Mouse (Mus musculus) heart, embryonic 13.5 days (tissue): ENCODE measurements around the gene A030005K14Rik. TPM values are rescaled to one million over a fixed set of nuclear protein-coding genes. Genes with fewer than 3 reads are reported as not detected.

Experiments used
- ATAC-seq: fragments of 200-750 bp; cut with Nextera tagmentation; 2 replicates; pipeline ENCODE4 v1.8.0; 2017; ENCODE audit warnings: moderate TSS enrichment; ENCODE audit not compliant: insufficient number of reproducible peaks, low FRiP score, low TSS enrichment; ENCODE audit errors: extremely low read depth
- H3K27ac ChIP-seq: fragments of 300-500 bp; sonication (generic); replicated peaks from 2 replicates; pipeline ENCODE4 v1.5.1; 2015; ENCODE audit warnings: moderate library complexity, mild to moderate bottlenecking, inconsistent platforms
- H3K27me3 ChIP-seq: fragments of 300-500 bp; sonication (generic); replicated peaks from 2 replicates; pipeline ENCODE4 v1.6.1; 2015; ENCODE audit warnings: mild to moderate bottlenecking, inconsistent platforms
- H3K36me3 ChIP-seq: fragments of 300-500 bp; sonication (generic); 2 replicates; pipeline ENCODE4 v1.6.1; 2015; ENCODE audit warnings: mild to moderate bottlenecking, inconsistent platforms
- H3K4me1 ChIP-seq: fragments of 300-500 bp; sonication (generic); 2 replicates; pipeline ENCODE4 v1.6.1; 2015; ENCODE audit warnings: inconsistent platforms
- H3K4me2 ChIP-seq: fragments of 300-500 bp; sonication (generic); 2 replicates; pipeline ENCODE4 v1.6.1; 2015; ENCODE audit warnings: inconsistent platforms, mild to moderate bottlenecking, moderate library complexity
- H3K4me3 ChIP-seq: fragments of 300-500 bp; sonication (generic); 2 replicates; pipeline ENCODE4 v1.5.1; 2015; ENCODE audit warnings: moderate library complexity, mild to moderate bottlenecking, inconsistent platforms
- H3K9ac ChIP-seq: fragments of 300-500 bp; sonication (generic); 2 replicates; pipeline ENCODE4 v1.6.1; 2015; ENCODE audit warnings: inconsistent platforms, mild to moderate bottlenecking, moderate library complexity
- H3K9me3 ChIP-seq: fragments of 300-500 bp; sonication (generic); 2 replicates; pipeline ENCODE4 v1.6.1; 2016; ENCODE audit warnings: inconsistent platforms
- WGBS: fragments of 180-500 bp; shearing (Covaris S2); methylation state at CpG from one replicate; pipeline ENCODE4 v1.1.7; 2015; ENCODE audit warnings: mixed read lengths; 5-methylcytosine and 5-hydroxymethylcytosine counted together
- polyA plus RNA-seq: library from polyadenylated mRNA; unstranded; fragments of >200 nt; fragmentation: Nextera tagmentation; extraction: Ambion mirVana; gene quantifications from 2 replicates; pipeline ENCODE4 v1.2.1, GENCODE M21; 2015

Gene A030005K14Rik
- polyA plus RNA-seq, 1 experiment from 2014 or later, result not detected

GRCm38 (mm10) chr1:83075526-83076189 is 16.5 kb upstream of the A030005K14Rik start:
- ATAC-seq, result no peak
- WGBS, result 39% methylated on average over 15 of the region's 15 CpGs
- no peaks in the 10 kb centered on the region for H3K27me3 ChIP-seq
- H3K4me3 ChIP-seq, result peak overlapping the region; percentile 42
- H3K27ac ChIP-seq, result no peak overlapping the region
- no peaks in the 10 kb centered on the region for H3K9me3 ChIP-seq
- H3K4me2 ChIP-seq, result peak overlapping the region; percentile 62
- 0 out of 2 replicates have a peak, but pooled peaks cover 3% of the 10 kb centered on the region for H3K4me1 ChIP-seq
- 0 out of 2 replicates have a peak overlapping the region, but pooled peaks have one; percentile 45 for H3K9ac ChIP-seq
- H3K36me3 ChIP-seq, result no peaks in the 10 kb centered on the region

GRCm38 (mm10) chr1:83067205-83067604 is 8.0 kb upstream of the A030005K14Rik start:
- WGBS, result 78% methylated on average over 10 of the region's 10 CpGs
- Histone ChIP-seq H3K27ac (no peak overlapping the region), H3K9me3 (no peaks in the 10 kb centered on the region), H3K9ac (no peak overlapping the region), H3K4me2 (no peak overlapping the region), H3K27me3 (no peaks in the 10 kb centered on the region), H3K36me3 (no peaks in the 10 kb centered on the region), H3K4me1 (no peaks in the 10 kb centered on the region), H3K4me3 (no peak overlapping the region)
- ATAC-seq, result no peak

- H3K4me2 ChIP-seq, result no peak overlapping the region
- no peaks in the 10 kb centered on the region for H3K4me1 ChIP-seq
- H3K4me3 ChIP-seq, result no peak overlapping the region
- no peak for ATAC-seq
- no peak overlapping the region for H3K27ac ChIP-seq
- H3K27me3 ChIP-seq, result no peaks in the 10 kb centered on the region
- no peak overlapping the region for H3K9ac ChIP-seq
- no peaks in the 10 kb centered on the region for H3K36me3 ChIP-seq
- WGBS, result 89% methylated on average over 4 of the region's 4 CpGs
- no peaks in the 10 kb centered on the region for H3K9me3 ChIP-seq
Measured at GRCm38 (mm10) chr1:83066577-83066976, 7.4 kb upstream of the A030005K14Rik start.

- Histone ChIP-seq H3K4me2 (no peak overlapping the region), H3K36me3 (no peaks in the 10 kb centered on the region), H3K4me1 (peaks cover 10% of the 10 kb centered on the region), H3K27me3 (no peaks in the 10 kb centered on the region), H3K27ac (no peak overlapping the region), H3K4me3 (no peak overlapping the region), H3K9me3 (no peaks in the 10 kb centered on the region), H3K9ac (no peak overlapping the region)
- ATAC-seq, result no peak
- 22% methylated on average over 3 of the region's 3 CpGs for WGBS
Measured at GRCm38 (mm10) chr1:83064851-83065250, 5.7 kb upstream of the A030005K14Rik start.

- no peak for ATAC-seq
- Histone ChIP-seq H3K27me3 (no peaks in the 10 kb centered on the region), H3K4me1 (peaks cover 18% of the 10 kb centered on the region), H3K9ac (no peak within 1 kb of the TSS), H3K4me2 (no peak within 1 kb of the TSS), H3K9me3 (no peaks in the 10 kb centered on the region), H3K27ac (no peak within 1 kb of the TSS; the same call in 1 of the 2 replicates), H3K4me3 (no peak within 1 kb of the TSS), H3K36me3 (no peaks in the 10 kb centered on the region)
- WGBS, result 73% methylated on average over 4 of the region's 4 CpGs
Measured at GRCm38 (mm10) chr1:83060643-83061042, 1.5 kb upstream of the A030005K14Rik start, which contains the start of gene Krtap28-13. Gene Krtap28-13 (plus strand): TSS chr1:83060930.

GRCm38 (mm10) chr1:83058481-83058880 is 697 bp downstream of the A030005K14Rik start:
- no peak for ATAC-seq
- 67% methylated on average over 1 of the region's 1 CpGs for WGBS
- no peaks in the 10 kb centered on the region for H3K9me3 ChIP-seq
- H3K27ac ChIP-seq, result no peak overlapping the region
- no peak overlapping the region for H3K4me2 ChIP-seq
- H3K36me3 ChIP-seq, result no peaks in the 10 kb centered on the region
- H3K9ac ChIP-seq, result no peak overlapping the region
- no peaks in the 10 kb centered on the region for H3K27me3 ChIP-seq
- H3K4me3 ChIP-seq, result no peak overlapping the region
- peaks cover 18% of the 10 kb centered on the region for H3K4me1 ChIP-seq

GRCm38 (mm10) chr1:83044882-83045427 is 14.2 kb downstream of the A030005K14Rik start, which contains the start of gene Gm47969:
Gene Gm47969 (plus strand): TSS chr1:83044932.
- 84% methylated on average over 5 of the region's 5 CpGs for WGBS
- ATAC-seq, result no peak

GRCm38 (mm10) chr1:83042380-83042779 is 16.8 kb downstream of the A030005K14Rik start, which contains the start of gene Krtap28-10:
Gene Krtap28-10 (minus strand): TSS chr1:83042480.
- no peak within 1 kb of the TSS for H3K4me2 ChIP-seq
- H3K4me3 ChIP-seq, result no peak within 1 kb of the TSS
- no peaks in the 10 kb centered on the region for H3K36me3 ChIP-seq
- H3K9me3 ChIP-seq, result no peaks in the 10 kb centered on the region
- peaks cover 5% of the 10 kb centered on the region; the same call in 1 of the 2 replicates for H3K27me3 ChIP-seq
- WGBS, result 78% methylated on average over 2 of the region's 2 CpGs
- no peak within 1 kb of the TSS for H3K27ac ChIP-seq
- peaks cover 8% of the 10 kb centered on the region; the same call in 1 of the 2 replicates for H3K4me1 ChIP-seq
- no peak for ATAC-seq
- no peak within 1 kb of the TSS for H3K9ac ChIP-seq

More at GRCm38 (mm10) chr1:83044882-83045427, 14.2 kb downstream of the A030005K14Rik start, which contains the start of gene Gm47969:
- H3K27me3 ChIP-seq, result peaks cover 5% of the 10 kb centered on the region; the same call in 1 of the 2 replicates
- H3K36me3 ChIP-seq, result no peaks in the 10 kb centered on the region
- no peaks in the 10 kb centered on the region for H3K9me3 ChIP-seq
- H3K9ac ChIP-seq, result no peak within 1 kb of the TSS
- H3K27ac ChIP-seq, result no peak within 1 kb of the TSS
- no peaks in the 10 kb centered on the region for H3K4me1 ChIP-seq
- H3K4me2 ChIP-seq, result no peak within 1 kb of the TSS
- no peak within 1 kb of the TSS for H3K4me3 ChIP-seq

GRCm38 (mm10) chr1:83039080-83039479 is 20.1 kb downstream of the A030005K14Rik start:
- H3K9me3 ChIP-seq, result no peaks in the 10 kb centered on the region
- no peaks in the 10 kb centered on the region for H3K27me3 ChIP-seq
- WGBS, result 81% methylated on average over 4 of the region's 4 CpGs
- H3K27ac ChIP-seq, result no peak overlapping the region
- H3K4me3 ChIP-seq, result no peak overlapping the region
- peaks cover 8% of the 10 kb centered on the region; the same call in 1 of the 2 replicates for H3K4me1 ChIP-seq
- ATAC-seq, result no peak
- H3K4me2 ChIP-seq, result no peak overlapping the region
- H3K9ac ChIP-seq, result no peak overlapping the region
- no peaks in the 10 kb centered on the region for H3K36me3 ChIP-seq

- Histone ChIP-seq H3K36me3 (no peaks in the 10 kb centered on the region), H3K9me3 (no peaks in the 10 kb centered on the region), H3K9ac (peak within 1 kb of the TSS; percentile 80), H3K4me3 (peak within 1 kb of the TSS; percentile 68), H3K27ac (peak within 1 kb of the TSS; percentile 21; the same call in 1 of the 2 replicates), H3K27me3 (no peaks in the 10 kb centered on the region), H3K4me1 (peaks cover 8% of the 10 kb centered on the region; the same call in 1 of the 2 replicates), H3K4me2 (peak within 1 kb of the TSS; percentile 72)
- no peak for ATAC-seq
- WGBS, result under 1% methylated on average over 25 of the region's 25 CpGs
Measured at GRCm38 (mm10) chr1:83038109-83038672, 21.0 kb downstream of the A030005K14Rik start, which contains the start of gene Slc19a3. Gene Slc19a3 (minus strand): TSS chr1:83038448.

GRCm38 (mm10) chr1:83036892-83037667 is 22.1 kb downstream of the A030005K14Rik start:
- no peak overlapping the region for H3K9ac ChIP-seq
- no peak for ATAC-seq
- no peaks in the 10 kb centered on the region for H3K36me3 ChIP-seq
- peaks cover 8% of the 10 kb centered on the region; the same call in 1 of the 2 replicates for H3K4me1 ChIP-seq
- no peak overlapping the region for H3K4me3 ChIP-seq
- no peak overlapping the region for H3K27ac ChIP-seq
- 72% methylated on average over 11 of the region's 11 CpGs for WGBS
- no peaks in the 10 kb centered on the region for H3K9me3 ChIP-seq
- H3K4me2 ChIP-seq, result peak overlapping the region; percentile 72
- H3K27me3 ChIP-seq, result no peaks in the 10 kb centered on the region
